In the genomic region with DNA sequence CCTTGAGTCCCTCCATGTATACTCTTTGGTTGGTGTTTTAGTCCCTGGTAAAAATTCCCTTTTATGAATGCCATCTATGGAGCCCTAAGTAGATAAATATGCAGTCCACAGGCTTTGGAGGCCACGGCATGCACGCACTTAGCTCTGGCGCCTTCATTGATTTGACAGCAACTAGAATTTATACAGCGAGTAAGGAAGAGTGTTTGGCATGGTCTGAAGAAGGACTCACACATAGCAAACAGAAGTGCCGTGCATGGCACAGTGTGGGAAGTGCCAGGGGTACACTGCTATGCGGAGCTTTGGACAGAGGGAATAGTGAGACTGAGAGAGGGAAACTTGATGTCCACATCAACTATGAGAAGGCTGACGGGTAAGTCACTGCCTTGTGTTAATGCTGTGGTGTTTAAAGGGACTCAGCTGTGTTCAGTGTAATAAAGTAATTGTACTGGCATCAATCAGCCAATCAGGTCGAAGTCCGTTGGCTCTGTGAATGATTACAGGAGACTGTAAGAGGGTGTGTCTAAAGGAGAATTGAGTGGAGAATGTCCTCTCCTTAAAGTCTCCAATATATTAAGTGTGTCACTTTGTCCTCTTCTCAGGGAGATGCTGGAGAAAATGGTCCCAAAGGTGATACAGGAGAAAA, we compare ENCODE assay signal across 21 mouse cellular contexts.
DNase-seq lines count a peak whose midpoint lies in the region; ATAC-seq and TF ChIP-seq lines count a peak whose summit lies in the region.
"Had no signal": no experiment of that assay in that cellular context is flagged by ENCODE, and none has a peak within 500 bp of the region (broad histone marks: within the 10 kb centered on the region; RNA-seq: fewer than 3 reads in every experiment).

No protein-coding gene starts in this region.

- peaks cover 13% of the 10 kb centered on the region; the same call in 1 of the 2 replicates for H3K4me1 ChIP-seq in forebrain, embryonic 12.5 days
- H3K4me1 ChIP-seq in forebrain, embryonic 11.5 days (replicated peaks; ENCODE audit: control insufficient read depth, insufficient read depth, low read length), result no peaks in the 10 kb centered on the region
- H3K4me1 ChIP-seq in kidney, adult 2 months (ENCODE audit: control insufficient read depth, insufficient read depth, low read length), result no peaks in the 10 kb centered on the region
- no peaks in the 10 kb centered on the region for H3K4me1 ChIP-seq in kidney, embryonic 16.5 days (ENCODE audit: insufficient read depth, low read length)
- no peaks in the 10 kb centered on the region; the same call in 1 of the 2 replicates for H3K4me1 ChIP-seq in intestine, embryonic 14.5 days (replicated peaks; ENCODE audit: control insufficient read depth, insufficient read depth, low read length)

- 91% methylated on average over 9 of the region's 9 CpGs for WGBS in forebrain, embryonic 12.5 days
- WGBS in forebrain, embryonic 11.5 days, result 94% methylated on average over 9 of the region's 9 CpGs
- WGBS in kidney, adult 2 months, result 77% methylated on average over 9 of the region's 9 CpGs
- WGBS in kidney, embryonic 16.5 days, result 80% methylated on average over 9 of the region's 9 CpGs
- 79% methylated on average over 9 of the region's 9 CpGs for WGBS in intestine, embryonic 14.5 days
- 45% methylated on average over 9 of the region's 9 CpGs for WGBS in large intestine, adult 2 months

- no peaks in the 10 kb centered on the region for H3K36me3 ChIP-seq in forebrain, embryonic 12.5 days (replicated peaks)
- H3K36me3 ChIP-seq in forebrain, embryonic 11.5 days (ENCODE audit: control insufficient read depth, insufficient read depth, low read length), result no peaks in the 10 kb centered on the region
- H3K36me3 ChIP-seq in kidney, adult 2 months (ENCODE audit: control insufficient read depth, insufficient read depth, low read length), result no peaks in the 10 kb centered on the region
- no peaks in the 10 kb centered on the region for H3K36me3 ChIP-seq in kidney, embryonic 16.5 days (ENCODE audit: insufficient read depth, low read length)
- H3K36me3 ChIP-seq in intestine, embryonic 14.5 days (ENCODE audit: control insufficient read depth, insufficient read depth, low read length), result no peaks in the 10 kb centered on the region
- H3K36me3 ChIP-seq: embryonic facial prominence, embryonic 12.5 days; G1E; hindbrain, embryonic 13.5 days had no signal

- no peak for TF ChIP-seq CTCF in kidney, adult 2 months (conservative IDR thresholded peaks at IDR 0.05; ENCODE audit: insufficient read depth, insufficient read length, low read depth, low read length)

- no peak for TF ChIP-seq POLR2A in kidney, adult 2 months (IDR thresholded peaks at IDR 0.05; ENCODE audit: low read depth, low read length)

- DNase-seq in forebrain, embryonic 11.5 days (ENCODE audit: low spot score), result no peak
- DNase-seq in kidney, adult 2 months, result peak; percentile 35
- peak; percentile 51 for DNase-seq in intestine, embryonic 14.5 days (ENCODE audit: low spot score)
- DNase-seq in large intestine, adult 2 months (ENCODE audit: low read depth, low spot score), result peak; percentile 78
- no peak for DNase-seq in adrenal gland, adult 8-10 months
- DNase-seq: adrenal gland, postnatal 14 days; B cell, adult 2 months; cerebellum, adult 11-12 months; cerebellum, adult 9-10 months; cerebellum, postnatal 25 days; gastrocnemius, adult 2 months; gastrocnemius, postnatal 25 days; heart, postnatal 10 days; heart, postnatal 4 days had no signal

- H3K27ac ChIP-seq in forebrain, embryonic 12.5 days, result no peak overlapping the region
- no peak overlapping the region for H3K27ac ChIP-seq in forebrain, embryonic 11.5 days (ENCODE audit: low read depth, low read length)
- H3K27ac ChIP-seq in kidney, adult 2 months (ENCODE audit: insufficient read depth, low read depth, low read length), result no peak overlapping the region
- no peak overlapping the region for H3K27ac ChIP-seq in kidney, embryonic 16.5 days (ENCODE audit: low read length)
- no peak overlapping the region for H3K27ac ChIP-seq in intestine, embryonic 14.5 days (ENCODE audit: low read depth)
- H3K27ac ChIP-seq: embryonic facial prominence, embryonic 12.5 days; gastrocnemius, adult 2 months; hindbrain, embryonic 13.5 days had no signal

- H3K4me3 ChIP-seq in forebrain, embryonic 12.5 days (replicated peaks), result no peak overlapping the region
- no peak overlapping the region for H3K4me3 ChIP-seq in forebrain, embryonic 11.5 days (ENCODE audit: low read depth, low read length)
- no peak overlapping the region for H3K4me3 ChIP-seq in kidney, adult 2 months (ENCODE audit: insufficient read depth, low read depth, low read length)
- H3K4me3 ChIP-seq in kidney, embryonic 16.5 days (ENCODE audit: low read length), result no peak overlapping the region
- no peak overlapping the region for H3K4me3 ChIP-seq in intestine, embryonic 14.5 days (ENCODE audit: low read depth, low read length)
- H3K4me3 ChIP-seq: embryonic facial prominence, embryonic 12.5 days; gastrocnemius, adult 2 months; hindbrain, embryonic 13.5 days had no signal

- no peak overlapping the region for H3K4me2 ChIP-seq in forebrain, embryonic 12.5 days
- no peak overlapping the region for H3K4me2 ChIP-seq in forebrain, embryonic 11.5 days (ENCODE audit: low read depth, low read length, severe bottlenecking)
- no peak overlapping the region for H3K4me2 ChIP-seq in kidney, embryonic 16.5 days (replicated peaks; ENCODE audit: low read depth, low read length)
- H3K4me2 ChIP-seq in intestine, embryonic 14.5 days (ENCODE audit: low read length), result no peak overlapping the region
- H3K4me2 ChIP-seq: embryonic facial prominence, embryonic 12.5 days; hindbrain, embryonic 13.5 days had no signal

- no peaks in the 10 kb centered on the region for H3K9me3 ChIP-seq in forebrain, embryonic 12.5 days
- no peaks in the 10 kb centered on the region for H3K9me3 ChIP-seq in forebrain, embryonic 11.5 days (ENCODE audit: control insufficient read depth, low read length)
- H3K9me3 ChIP-seq in kidney, embryonic 16.5 days (ENCODE audit: low read length), result no peaks in the 10 kb centered on the region
- no peaks in the 10 kb centered on the region for H3K9me3 ChIP-seq in intestine, embryonic 14.5 days (ENCODE audit: control insufficient read depth, low read length)
- H3K9me3 ChIP-seq: embryonic facial prominence, embryonic 12.5 days; hindbrain, embryonic 13.5 days had no signal

- H3K9ac ChIP-seq in forebrain, embryonic 12.5 days, result no peak overlapping the region
- H3K9ac ChIP-seq in forebrain, embryonic 11.5 days (ENCODE audit: low read length), result no peak overlapping the region
- no peak overlapping the region for H3K9ac ChIP-seq in kidney, embryonic 16.5 days (replicated peaks; ENCODE audit: low read length)
- H3K9ac ChIP-seq in intestine, embryonic 14.5 days (ENCODE audit: low read length), result no peak overlapping the region
- H3K9ac ChIP-seq: embryonic facial prominence, embryonic 12.5 days; hindbrain, embryonic 13.5 days had no signal

- no peaks in the 10 kb centered on the region for H3K27me3 ChIP-seq in forebrain, embryonic 12.5 days
- H3K27me3 ChIP-seq in forebrain, embryonic 11.5 days (ENCODE audit: control insufficient read depth, insufficient read depth, low read length), result no peaks in the 10 kb centered on the region
- no peaks in the 10 kb centered on the region for H3K27me3 ChIP-seq in kidney, adult 2 months (replicated peaks; ENCODE audit: control insufficient read depth, insufficient read depth, low read length)
- no peaks in the 10 kb centered on the region for H3K27me3 ChIP-seq in kidney, embryonic 16.5 days (ENCODE audit: insufficient read depth, low read length)
- H3K27me3 ChIP-seq in intestine, embryonic 14.5 days (replicated peaks; ENCODE audit: control insufficient read depth, insufficient read depth, low read length), result no peaks in the 10 kb centered on the region
- H3K27me3 ChIP-seq: embryonic facial prominence, embryonic 12.5 days had no signal

- 0 out of 2 replicates have a peak, but pooled peaks have one; percentile 17 for ATAC-seq in forebrain, embryonic 12.5 days (ENCODE audit: low FRiP score)
- ATAC-seq in forebrain, embryonic 11.5 days (replicated peaks; ENCODE audit: low FRiP score), result no peak
- no peak for ATAC-seq in kidney, embryonic 16.5 days (ENCODE audit: low FRiP score, low TSS enrichment)
- peak; percentile 77 for ATAC-seq in intestine, embryonic 14.5 days (replicated peaks; ENCODE audit: low FRiP score, low TSS enrichment, low read depth)
- ATAC-seq: CD4-positive, CD25-positive, alpha-beta regulatory T cell, adult 4 months; forebrain, embryonic 14.5 days had no signal

Comparison
In these comparisons a context has a peak if more than half of its experiments do, and no peak if none do; other contexts are left out.
1. ATAC-seq: peak in forebrain, embryonic 12.5 days (single experiment) and intestine, embryonic 14.5 days (single experiment); none in forebrain, embryonic 11.5 days (single experiment) and kidney, embryonic 16.5 days (single experiment).
2. DNase-seq: peak in kidney, adult 2 months (single experiment), intestine, embryonic 14.5 days (single experiment) and large intestine, adult 2 months (single experiment); none in forebrain, embryonic 11.5 days (single experiment) and adrenal gland, adult 8-10 months (single experiment).